Mouse (Mus musculus): ENCODE results near the gene Keap1.

- TF ChIP-seq CTCF (conservative IDR thresholded peaks at IDR 0.05; ENCODE audit: insufficient read depth, insufficient read length, low read depth, low read length), result no peak
- no peak for TF ChIP-seq POLR2A (IDR thresholded peaks at IDR 0.05; ENCODE audit: low read depth, low read length)
These were observed 44.4 kb upstream of the Keap1 start for GRCm38 (mm10) chr9:21283591-21283990.
